Mouse (Mus musculus): ENCODE measurements around the gene Emc6.

DNA sequence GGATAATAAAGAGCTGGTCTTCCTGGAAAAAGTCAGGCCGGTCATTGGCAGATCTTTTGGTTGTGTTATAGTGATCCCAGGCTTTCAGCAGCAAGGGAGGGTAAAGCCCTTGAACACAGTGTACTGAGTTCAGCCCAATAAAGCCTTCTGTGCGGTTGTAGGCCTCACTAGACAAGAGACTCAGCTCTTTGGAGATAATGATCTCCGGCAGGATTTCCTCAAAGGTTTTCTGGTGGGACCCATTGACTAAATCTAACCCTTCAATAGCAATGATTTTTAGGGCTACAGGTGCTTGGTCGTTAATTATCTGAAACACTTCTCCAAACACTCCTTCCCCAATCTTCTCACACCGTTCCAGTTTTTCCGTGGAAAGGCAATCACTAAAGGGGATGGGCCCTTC lies 40.2 kb downstream of the Emc6 start:
- TF ChIP-seq CTCF (IDR thresholded peaks at IDR 0.05; ENCODE audit: low read depth), result no peak
- no peak for TF ChIP-seq EP300 (IDR thresholded peaks at IDR 0.05; ENCODE audit: low read depth)

All from heart, postnatal 0 days (tissue).